Mouse (Mus musculus) lung, embryonic 16.5 days (tissue): Measurements from ENCODE around the gene Dbnl. TPM values are rescaled to one million over a fixed set of nuclear protein-coding genes. Genes with fewer than 3 reads are reported as not detected.
A peak's percentile ranks its signal among the peaks of the same experiment; 100 is the strongest.

ENCODE experiments used
- ATAC-seq: fragments of 200-750 bp; cut with Nextera tagmentation; 2 replicates; pipeline ENCODE4 v1.8.0; 2017; ENCODE audit warnings: low read depth, mild to moderate bottlenecking, moderate library complexity
- H3K27ac ChIP-seq: fragments of 300-500 bp; sonication (generic); 2 replicates; pipeline ENCODE4 v1.5.1; 2014; ENCODE audit warnings: mild to moderate bottlenecking, control low read depth, low read length
- H3K27me3 ChIP-seq: fragments of 300-500 bp; sonication (generic); 2 replicates; pipeline ENCODE4 v1.6.1; 2014; ENCODE audit warnings: low read depth, low read length, mixed read lengths; ENCODE audit not compliant: control insufficient read depth, insufficient read depth
- H3K36me3 ChIP-seq: fragments of 300-500 bp; sonication (generic); 2 replicates; pipeline ENCODE4 v1.6.1; 2014; ENCODE audit warnings: low read length; ENCODE audit not compliant: control insufficient read depth, insufficient read depth
- H3K4me1 ChIP-seq: fragments of 300-500 bp; sonication (generic); replicated peaks from 2 replicates; pipeline ENCODE4 v1.6.1; 2014; ENCODE audit warnings: low read length, mixed read lengths; ENCODE audit not compliant: control insufficient read depth, insufficient read depth
- H3K4me2 ChIP-seq: fragments of 300-500 bp; sonication (generic); 2 replicates; pipeline ENCODE4 v1.6.1; 2014; ENCODE audit warnings: low read depth, low read length, control low read depth
- H3K4me3 ChIP-seq: fragments of 300-500 bp; sonication (generic); 2 replicates; pipeline ENCODE4 v1.5.1; 2014; ENCODE audit warnings: mild to moderate bottlenecking, low read length, control low read depth
- H3K9ac ChIP-seq: fragments of 300-500 bp; sonication (generic); 2 replicates; pipeline ENCODE4 v1.6.1; 2014; ENCODE audit warnings: low read length, control low read depth
- H3K9me3 ChIP-seq: fragments of 300-500 bp; sonication (generic); 2 replicates; pipeline ENCODE4 v1.6.1; 2016; ENCODE audit warnings: low read length; ENCODE audit not compliant: control insufficient read depth
- WGBS: fragments of 180-500 bp; shearing (Covaris S2); extraction: QIAGEN DNeasy Blood & Tissue Kit; methylation state at CpG from one replicate; pipeline ENCODE4 v1.1.7; 2014; 5-methylcytosine and 5-hydroxymethylcytosine counted together
- polyA plus RNA-seq: library from polyadenylated mRNA; unstranded; fragments of >200 nt; fragmentation: Nextera tagmentation; extraction: Ambion mirVana; gene quantifications from 2 replicates; pipeline ENCODE4 v1.2.1, GENCODE M21; 2015

Gene Dbnl
- polyA plus RNA-seq, 1 experiment from 2014 or later: 111 TPM

DNA sequence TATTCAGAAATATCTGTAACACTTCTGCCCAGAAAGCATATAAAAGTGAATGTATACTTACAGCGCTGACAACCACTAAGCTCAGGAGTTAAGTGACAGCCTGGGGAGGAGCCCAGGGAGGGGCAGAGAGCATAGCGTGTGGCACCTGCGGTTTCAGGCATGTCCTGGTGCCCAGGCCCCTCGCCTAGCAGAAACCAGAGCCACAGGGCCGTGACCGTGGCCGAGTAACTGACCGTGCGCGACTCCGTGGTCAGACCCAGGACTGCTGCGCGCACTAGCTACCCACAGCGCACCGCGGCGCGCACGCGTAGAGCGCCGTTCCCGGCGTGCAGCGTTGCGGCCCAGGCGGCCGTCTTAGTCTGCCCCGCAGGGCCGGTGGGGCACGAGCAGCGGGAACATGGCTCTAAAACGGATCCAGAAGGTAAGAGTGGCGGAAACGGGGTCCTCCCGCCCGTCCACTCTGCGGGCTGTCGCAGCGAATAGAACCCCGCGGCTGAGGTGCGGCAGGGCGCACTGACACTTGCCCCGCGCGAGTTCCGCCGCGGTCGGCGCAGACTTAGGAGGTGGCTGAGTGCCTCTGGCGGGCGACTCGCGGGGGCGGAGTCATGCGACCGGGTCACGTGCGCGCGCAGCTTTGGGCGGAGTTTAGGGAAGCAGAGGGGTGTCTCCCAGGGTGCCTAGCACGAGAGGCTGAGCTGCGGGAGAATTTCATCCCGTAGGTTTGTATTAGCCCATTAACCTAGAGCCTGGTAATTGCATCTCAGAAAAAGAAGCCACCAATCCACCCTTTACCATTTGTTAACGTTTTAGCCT, 26.3 kb upstream of the Dbnl start, which contains the start of gene Urgcp:
Gene Urgcp (minus strand): TSS at position 557 of the 813 bp plus-strand sequence.
- peak; percentile 99 for ATAC-seq
- Histone ChIP-seq H3K9me3 (no peaks in the 10 kb centered on the region), H3K4me1 (peaks cover 3% of the 10 kb centered on the region), H3K27ac (peak within 1 kb of the TSS; percentile 97), H3K36me3 (0 out of 2 replicates have a peak, but pooled peaks cover 2% of the 10 kb centered on the region), H3K9ac (peak within 1 kb of the TSS; percentile 94), H3K4me3 (peak within 1 kb of the TSS; percentile 87), H3K27me3 (no peaks in the 10 kb centered on the region), H3K4me2 (peak within 1 kb of the TSS; percentile 85)
- WGBS: under 1% methylated on average over 68 of the region's 68 CpGs

DNA sequence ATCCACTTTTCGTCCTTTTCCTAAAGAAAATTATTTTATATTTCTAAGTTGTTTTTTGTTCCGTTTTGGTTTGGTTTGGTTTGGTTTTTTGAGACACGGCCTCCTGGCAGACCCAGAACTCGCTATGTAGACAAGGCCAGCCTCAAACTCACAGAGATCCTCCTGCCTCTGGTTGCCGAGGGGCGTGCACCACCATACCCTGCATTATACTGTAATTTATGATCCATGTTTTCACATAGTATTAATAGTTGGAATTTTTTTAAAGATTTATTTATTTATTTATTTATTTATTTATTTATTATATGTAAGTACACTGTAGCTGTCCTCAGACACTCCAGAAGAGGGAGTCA, 25.7 kb upstream of the Dbnl start:
- Histone ChIP-seq H3K27me3 (no peaks in the 10 kb centered on the region), H3K36me3 (0 out of 2 replicates have a peak, but pooled peaks cover 2% of the 10 kb centered on the region), H3K27ac (peak overlapping the region; percentile 97), H3K4me2 (peak overlapping the region; percentile 85), H3K4me1 (peaks cover 3% of the 10 kb centered on the region), H3K4me3 (peak overlapping the region; percentile 87), H3K9ac (peak overlapping the region; percentile 94), H3K9me3 (no peaks in the 10 kb centered on the region)
- peak; percentile 25; the same call in 1 of the 2 replicates for ATAC-seq
- WGBS: 13% methylated on average over 6 of the region's 6 CpGs

DNA sequence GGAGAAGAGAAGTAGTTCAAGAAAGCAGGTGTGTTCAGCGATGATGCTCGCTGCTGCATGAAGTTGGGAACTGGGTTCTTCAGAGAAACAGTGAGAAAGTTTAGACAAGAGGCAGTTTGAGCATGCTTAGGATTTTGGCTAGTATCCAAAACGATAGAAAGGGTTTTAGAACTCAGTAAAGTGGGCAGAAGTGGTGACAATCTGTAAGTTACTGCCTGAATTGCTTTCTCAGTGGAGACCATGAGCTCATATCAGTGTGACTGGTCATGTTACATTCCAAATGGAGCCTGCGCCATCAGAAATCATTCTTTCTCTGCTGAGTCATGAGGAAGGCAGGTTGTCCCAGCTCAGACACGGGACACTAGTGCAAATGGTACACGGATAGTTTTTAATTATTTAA, 22.3 kb upstream of the Dbnl start:
- Histone ChIP-seq H3K4me1 (no peaks in the 10 kb centered on the region; the same call in 1 of the 2 replicates), H3K4me2 (no peak overlapping the region), H3K27me3 (no peaks in the 10 kb centered on the region), H3K9ac (no peak overlapping the region), H3K9me3 (no peaks in the 10 kb centered on the region), H3K4me3 (no peak overlapping the region), H3K27ac (no peak overlapping the region), H3K36me3 (0 out of 2 replicates have a peak, but pooled peaks cover 3% of the 10 kb centered on the region)
- ATAC-seq: no peak
- 67% methylated on average over 6 of the region's 6 CpGs for WGBS

- WGBS: 72% methylated on average over 2 of the region's 2 CpGs
- Histone ChIP-seq H3K4me3 (no peak overlapping the region), H3K9ac (no peak overlapping the region), H3K4me2 (no peak overlapping the region), H3K27ac (no peak overlapping the region), H3K27me3 (no peaks in the 10 kb centered on the region), H3K9me3 (no peaks in the 10 kb centered on the region), H3K4me1 (no peaks in the 10 kb centered on the region), H3K36me3 (no peaks in the 10 kb centered on the region)
- ATAC-seq: no peak
Measured at GRCm38 (mm10) chr11:5778481-5778880, 9.8 kb upstream of the Dbnl start.

DNA sequence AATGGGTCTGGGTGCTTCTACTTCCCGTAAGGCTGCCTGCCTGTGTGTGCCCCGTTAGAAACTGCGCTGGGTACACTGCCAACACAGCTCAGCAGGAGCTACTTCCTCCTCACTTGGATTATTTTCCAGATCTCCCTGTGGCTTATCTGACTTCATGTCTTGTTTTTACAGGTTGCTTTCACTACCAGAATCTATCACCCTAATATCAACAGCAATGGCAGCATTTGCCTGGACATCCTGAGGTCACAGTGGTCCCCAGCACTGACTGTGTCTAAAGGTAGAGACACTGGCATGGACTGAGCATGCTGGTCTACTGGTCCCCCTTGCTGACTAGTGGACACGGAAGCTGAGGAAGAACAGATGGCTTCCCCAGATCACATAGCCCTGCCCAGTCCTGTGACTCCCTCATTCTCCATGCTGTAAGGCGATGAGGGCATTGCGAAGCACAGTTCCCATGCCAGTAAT, 8.2 kb upstream of the Dbnl start:
- 87% methylated on average over 6 of the region's 6 CpGs for WGBS
- no peak overlapping the region for H3K4me2 ChIP-seq
- ATAC-seq: no peak

DNA sequence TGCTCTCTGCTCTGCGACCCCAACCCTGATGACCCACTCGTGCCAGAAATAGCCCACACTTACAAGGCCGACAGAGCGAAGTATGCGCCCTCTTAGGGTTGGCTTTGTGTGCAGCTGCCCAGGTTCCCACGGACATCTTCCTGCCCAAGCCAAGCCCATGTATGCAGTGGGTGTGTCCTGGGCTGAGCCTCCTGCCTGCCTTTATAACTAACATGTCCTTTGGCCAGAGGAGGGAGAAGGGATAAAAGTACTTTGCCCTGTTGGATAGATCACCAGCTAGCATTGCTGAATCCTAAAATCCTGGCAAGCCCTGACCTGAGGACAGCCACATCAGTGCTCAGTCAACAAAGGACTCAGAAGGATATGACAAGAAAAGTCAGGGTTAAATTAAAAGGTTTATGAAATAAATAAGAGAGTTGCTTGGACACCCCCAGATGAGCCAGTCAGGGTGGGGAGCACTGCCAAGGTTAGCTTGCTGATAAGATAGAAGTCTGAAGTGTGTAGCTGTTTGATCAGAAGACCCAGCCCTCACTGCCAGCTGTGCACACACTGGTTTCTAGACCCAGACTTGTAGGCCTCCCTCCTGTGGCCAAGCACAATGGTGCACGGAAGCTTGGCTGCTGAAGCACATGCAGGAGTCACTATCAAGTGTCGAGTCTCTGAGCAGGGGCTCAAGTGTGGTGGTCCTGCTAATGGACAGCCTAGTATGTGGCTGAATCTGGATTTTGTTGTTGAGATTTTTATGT, 5.9 kb upstream of the Dbnl start:
- H3K9ac ChIP-seq: no peak overlapping the region
- H3K36me3 ChIP-seq: no peaks in the 10 kb centered on the region
- no peak overlapping the region for H3K27ac ChIP-seq
- no peak overlapping the region for H3K4me2 ChIP-seq
- no peak overlapping the region for H3K4me3 ChIP-seq
- peaks cover 6% of the 10 kb centered on the region for H3K4me1 ChIP-seq
- WGBS: 56% methylated on average over 8 of the region's 8 CpGs
- no peak for ATAC-seq
- no peaks in the 10 kb centered on the region for H3K27me3 ChIP-seq
- no peaks in the 10 kb centered on the region for H3K9me3 ChIP-seq

More for the DNA sequence above, 8.2 kb upstream of the Dbnl start:
- Histone ChIP-seq H3K9me3 (no peaks in the 10 kb centered on the region), H3K4me3 (no peak overlapping the region), H3K9ac (no peak overlapping the region), H3K4me1 (no peaks in the 10 kb centered on the region), H3K27me3 (no peaks in the 10 kb centered on the region), H3K36me3 (no peaks in the 10 kb centered on the region), H3K27ac (no peak overlapping the region)

DNA sequence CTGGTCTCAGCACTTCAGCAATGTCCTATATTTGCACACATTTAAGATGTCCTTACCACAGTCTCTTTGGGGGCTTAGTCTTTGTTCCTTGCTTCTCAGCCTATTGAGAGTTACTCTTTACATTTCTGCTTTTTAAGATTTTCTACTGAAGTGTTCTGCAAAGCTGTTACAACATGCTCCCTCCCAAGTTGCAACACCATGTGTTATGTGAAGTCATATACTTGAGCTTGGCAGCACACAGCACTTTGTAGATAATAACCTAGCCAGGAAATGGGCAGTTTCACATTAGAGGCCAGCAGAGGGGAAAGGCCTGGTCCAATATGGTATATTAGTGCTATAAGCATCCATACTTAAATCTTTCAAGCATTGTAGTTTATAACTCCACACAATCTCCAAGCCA, 2.6 kb upstream of the Dbnl start:
- Histone ChIP-seq H3K9ac (no peak overlapping the region), H3K27me3 (no peaks in the 10 kb centered on the region), H3K27ac (no peak overlapping the region), H3K4me3 (no peak overlapping the region), H3K9me3 (no peaks in the 10 kb centered on the region), H3K4me2 (no peak overlapping the region), H3K4me1 (peaks cover 12% of the 10 kb centered on the region), H3K36me3 (no peaks in the 10 kb centered on the region)
- no peak for ATAC-seq

- Histone ChIP-seq H3K4me3 (peak overlapping the region; percentile 76), H3K9ac (peak overlapping the region; percentile 83), H3K27ac (peak overlapping the region; percentile 86), H3K9me3 (no peaks in the 10 kb centered on the region), H3K36me3 (peaks cover 10% of the 10 kb centered on the region), H3K4me2 (peak overlapping the region; percentile 86), H3K27me3 (no peaks in the 10 kb centered on the region), H3K4me1 (peaks cover 12% of the 10 kb centered on the region)
- no peak for ATAC-seq
- 34% methylated on average over 8 of the region's 8 CpGs for WGBS
Measured at GRCm38 (mm10) chr11:5787671-5788055, 625 bp upstream of the Dbnl start.

- no peaks in the 10 kb centered on the region for H3K9me3 ChIP-seq
- H3K4me3 ChIP-seq: peak overlapping the region; percentile 76
- ATAC-seq: no peak; the same call in 1 of the 2 replicates
- H3K36me3 ChIP-seq: peaks cover 16% of the 10 kb centered on the region
- H3K4me1 ChIP-seq: peaks cover 12% of the 10 kb centered on the region
- WGBS: 50% methylated on average over 6 of the region's 6 CpGs
- peak overlapping the region; percentile 86 for H3K27ac ChIP-seq
- H3K27me3 ChIP-seq: no peaks in the 10 kb centered on the region
- H3K4me2 ChIP-seq: peak overlapping the region; percentile 84
- H3K9ac ChIP-seq: peak overlapping the region; percentile 83
Measured at GRCm38 (mm10) chr11:5789071-5789753, 924 bp downstream of the Dbnl start.
